Mouse (Mus musculus) bone marrow, adult 2 months (tissue): Measurements from ENCODE around the gene Crygs. TPM values are rescaled to one million over a fixed set of nuclear protein-coding genes. Genes with fewer than 3 reads are reported as not detected.

Source experiments
- H3K27ac ChIP-seq: fragments of 200-500 bp; 2 replicates; pipeline ENCODE4 v1.5.1; 2012; ENCODE audit warnings: low read depth, mild to moderate bottlenecking, control low read depth, inconsistent platforms, low read length; ENCODE audit not compliant: control insufficient read depth, poor library complexity, insufficient read depth
- H3K4me1 ChIP-seq: fragments of 200-500 bp; 2 replicates; pipeline ENCODE4 v1.6.1; 2011; ENCODE audit warnings: low read length; ENCODE audit not compliant: control insufficient read depth, insufficient read depth
- H3K4me3 ChIP-seq: fragments of 200-500 bp; replicated peaks from 2 replicates; pipeline ENCODE3; 2011; ENCODE audit warnings: mild to moderate bottlenecking, low read depth, low read length, control low read depth; ENCODE audit not compliant: control insufficient read depth
- CTCF ChIP-seq: fragments of 200-500 bp; IDR thresholded peaks from 2 replicates; pipeline ENCODE4 v1.5.1; 2011; ENCODE audit warnings: low read length, control low read depth; ENCODE audit not compliant: control insufficient read depth, insufficient read depth
- POLR2A ChIP-seq: fragments of 200-500 bp; IDR thresholded peaks from 2 replicates; pipeline ENCODE4 v1.6.1; 2011; ENCODE audit warnings: low read depth, mild to moderate bottlenecking, control low read depth, low read length, borderline replicate concordance; ENCODE audit not compliant: control insufficient read depth
- WGBS: fragments of 180-500 bp; shearing (Covaris S2); methylation state at CpG from one replicate; pipeline ENCODE4 v1.1.7; 2018; 5-methylcytosine and 5-hydroxymethylcytosine counted together
- polyA plus RNA-seq: library from polyadenylated mRNA; stranded (reverse); fragments of >200 nt; gene quantifications from 2 replicates; pipeline ENCODE4 v1.2.4, GENCODE M21; 2011; ENCODE audit warnings: low replicate concordance; ENCODE audit not compliant: missing spikeins, insufficient read depth, insufficient read length

Gene Crygs
- polyA plus RNA-seq, 1 experiment = not detected

DNA sequence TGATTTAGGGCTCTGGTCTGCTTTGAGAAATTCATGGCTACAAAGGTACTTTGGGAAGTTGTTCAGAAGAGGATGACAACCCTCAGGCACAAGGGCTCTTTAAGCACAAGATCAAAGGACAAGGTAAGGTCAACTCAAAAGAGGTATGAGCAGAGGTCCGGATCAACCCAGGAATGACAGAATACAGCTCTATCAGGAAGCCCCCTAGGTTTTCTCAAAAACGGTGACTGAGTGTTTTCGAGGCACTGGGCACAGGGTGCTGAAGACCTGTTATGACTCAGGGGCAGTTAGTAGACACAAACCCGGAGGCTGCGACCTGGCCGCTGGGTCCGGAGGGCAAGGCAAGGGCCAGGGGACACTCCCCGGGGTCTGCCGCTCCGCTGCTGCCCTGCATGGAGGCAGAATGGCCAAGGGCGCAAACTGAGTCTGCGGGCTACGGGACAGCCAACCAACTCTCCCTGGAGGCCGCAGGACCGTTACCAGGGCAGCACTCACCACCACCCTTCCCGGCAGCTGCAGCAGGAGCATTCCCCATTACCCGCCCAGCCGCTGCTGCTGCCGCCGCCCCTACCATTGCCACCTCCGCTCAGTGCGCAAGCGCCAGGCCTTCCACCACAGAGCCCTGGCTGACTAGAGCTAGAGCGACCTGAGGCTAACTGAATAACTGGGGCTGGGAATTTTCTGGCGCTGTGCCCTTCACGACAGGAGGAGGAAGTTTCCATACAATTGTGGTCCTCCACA lies 32.9 kb upstream of the Crygs start:
- Histone ChIP-seq H3K27ac (no peak overlapping the region), H3K4me1 (no peaks in the 10 kb centered on the region; the same call in 1 of the 2 replicates), H3K4me3 (no peak overlapping the region)
- TF ChIP-seq CTCF (no peak), POLR2A (no peak)
- 11% methylated on average over 26 of the region's 26 CpGs for WGBS

DNA sequence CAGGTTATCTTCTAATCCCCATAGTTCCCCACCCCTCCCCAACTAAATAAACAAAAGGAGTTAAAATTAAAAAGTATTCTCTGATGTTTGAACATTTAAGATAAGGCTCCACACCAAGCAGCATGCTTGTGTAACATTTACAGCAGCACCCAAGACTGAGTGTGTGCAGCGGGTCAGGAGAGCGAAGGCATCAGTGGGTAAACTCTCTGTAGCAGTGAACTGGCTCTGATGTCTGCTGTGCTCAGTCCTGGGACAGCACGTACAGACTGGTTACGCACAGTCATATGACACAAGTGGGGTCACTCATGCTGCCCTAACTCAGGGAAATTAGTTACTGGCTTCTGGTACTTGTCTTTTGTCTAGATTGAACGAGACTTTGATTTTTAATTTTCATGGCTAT lies 31.5 kb upstream of the Crygs start:
- 92% methylated on average over 5 of the region's 5 CpGs for WGBS
- Histone ChIP-seq H3K4me3 (no peak overlapping the region), H3K4me1 (no peaks in the 10 kb centered on the region; the same call in 1 of the 2 replicates), H3K27ac (no peak overlapping the region)
- TF ChIP-seq CTCF (no peak), POLR2A (no peak)

DNA sequence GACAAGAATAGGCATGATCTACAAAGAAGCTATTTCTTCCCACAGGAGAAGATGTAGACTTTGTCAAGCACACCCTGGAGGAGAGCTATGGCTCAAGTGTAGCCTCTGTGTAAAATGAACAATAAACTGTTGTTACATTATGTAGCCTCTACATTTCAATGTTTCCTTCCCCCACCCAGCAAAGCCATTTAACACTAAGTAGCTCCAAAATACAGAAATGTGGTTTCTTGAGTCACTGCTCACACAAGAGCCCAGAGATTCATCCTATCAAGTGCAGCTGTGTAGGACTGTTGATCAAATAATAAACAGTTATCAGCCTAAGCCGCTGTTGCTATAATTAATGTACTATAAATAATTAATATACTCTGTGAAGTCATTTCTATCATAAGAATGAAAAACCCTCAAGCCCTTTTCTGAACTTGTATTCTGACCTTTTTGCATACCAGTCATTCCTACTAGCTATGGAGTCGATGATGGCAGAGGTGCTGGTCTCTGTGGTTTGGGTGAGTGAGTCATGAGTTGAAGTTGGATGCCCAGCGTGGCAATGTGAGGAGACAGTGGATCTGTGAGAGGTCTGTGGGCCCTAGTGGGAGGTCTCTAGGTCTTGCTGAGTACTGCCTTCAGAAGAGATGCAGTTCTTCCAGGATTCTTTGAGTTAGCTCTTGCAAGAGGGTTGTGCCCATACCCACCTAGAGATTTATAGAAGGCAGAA lies 27.9 kb upstream of the Crygs start:
- Histone ChIP-seq H3K4me1 (no peaks in the 10 kb centered on the region; the same call in 1 of the 2 replicates), H3K27ac (no peak overlapping the region), H3K4me3 (no peak overlapping the region)
- TF ChIP-seq CTCF = no peak
- TF ChIP-seq POLR2A = no peak
- WGBS = 72% methylated on average over 3 of the region's 3 CpGs

- no peak overlapping the region for H3K4me3 ChIP-seq
- TF ChIP-seq CTCF (no peak), POLR2A (no peak)
- no peaks in the 10 kb centered on the region for H3K4me1 ChIP-seq
- WGBS = 90% methylated on average over 3 of the region's 3 CpGs
- H3K27ac ChIP-seq = no peak overlapping the region
These were observed 21.7 kb upstream of the Crygs start for GRCm38 (mm10) chr16:22832932-22833525.

DNA sequence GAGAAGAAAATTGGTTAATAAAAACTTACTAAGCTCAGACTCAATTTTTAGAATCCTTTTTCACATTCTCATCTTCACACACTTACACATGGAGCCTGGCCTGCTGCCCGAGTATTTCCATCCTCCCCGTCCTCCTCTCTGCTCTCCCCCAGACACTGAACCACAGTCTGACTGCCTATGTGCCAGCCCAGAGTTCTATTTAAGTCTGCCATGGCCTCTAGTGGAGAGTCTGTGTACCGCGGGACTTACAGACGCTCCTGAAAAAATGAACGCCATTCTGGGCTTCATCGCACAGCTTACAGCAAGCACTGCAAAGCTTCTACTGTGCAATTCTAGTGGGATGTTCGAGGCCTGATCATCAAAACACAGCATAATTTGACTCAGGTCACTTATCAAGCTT lies 9.4 kb upstream of the Crygs start:
- 71% methylated on average over 8 of the region's 8 CpGs for WGBS
- Histone ChIP-seq H3K27ac (no peak overlapping the region), H3K4me3 (no peak overlapping the region), H3K4me1 (no peaks in the 10 kb centered on the region)
- TF ChIP-seq CTCF (no peak), POLR2A (no peak)

DNA sequence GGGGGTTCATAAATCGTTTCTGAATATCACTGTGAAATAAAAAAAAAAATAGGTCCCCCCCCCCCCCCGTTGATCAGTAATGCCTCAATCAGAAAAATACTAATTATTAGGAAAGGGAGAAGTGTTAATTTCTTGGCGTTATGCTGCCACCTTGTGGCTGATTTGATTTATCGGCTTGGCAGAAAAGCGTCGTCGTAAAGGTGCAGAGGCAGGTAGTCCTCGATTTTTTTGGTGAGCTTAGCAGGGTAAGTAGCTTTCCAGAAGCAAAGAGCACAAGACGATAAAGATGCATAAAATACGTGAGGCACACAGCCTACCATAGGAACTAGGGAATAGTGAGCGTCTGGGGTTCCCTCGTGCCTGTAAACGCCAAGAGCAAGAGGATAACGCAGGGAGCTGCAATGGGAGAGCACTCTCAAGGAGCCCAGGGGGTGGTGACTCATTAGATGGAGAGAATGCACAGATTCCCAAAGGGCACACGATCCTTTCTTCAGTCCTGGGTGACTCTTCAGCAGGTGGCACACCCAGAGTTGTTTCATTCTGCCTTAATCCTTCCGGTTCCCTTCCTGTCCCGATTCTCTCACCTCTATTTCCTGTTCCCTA lies 3.8 kb downstream of the Crygs start:
- Histone ChIP-seq H3K4me1 (no peaks in the 10 kb centered on the region), H3K4me3 (no peak overlapping the region), H3K27ac (no peak overlapping the region)
- 3% methylated on average over 17 of the region's 17 CpGs for WGBS
- TF ChIP-seq CTCF (peak; percentile 33; the same call in 1 of the 2 replicates), POLR2A (no peak)

GRCm38 (mm10) chr16:22802786-22803185 lies 8.6 kb downstream of the Crygs start:
- Histone ChIP-seq H3K4me3 (no peak overlapping the region), H3K4me1 (no peaks in the 10 kb centered on the region; the same call in 1 of the 2 replicates), H3K27ac (no peak overlapping the region)
- TF ChIP-seq CTCF = no peak
- no peak for TF ChIP-seq POLR2A
- WGBS = 84% methylated on average over 7 of the region's 7 CpGs

GRCm38 (mm10) chr16:22800849-22801109 lies 10.6 kb downstream of the Crygs start:
- WGBS = 45% methylated on average over 5 of the region's 5 CpGs
- Histone ChIP-seq H3K27ac (no peak overlapping the region), H3K4me3 (no peak overlapping the region)

More at GRCm38 (mm10) chr16:22800849-22801109, 10.6 kb downstream of the Crygs start:
- no peak for TF ChIP-seq POLR2A
- no peak for TF ChIP-seq CTCF
- H3K4me1 ChIP-seq = no peaks in the 10 kb centered on the region; the same call in 1 of the 2 replicates
